Mouse (Mus musculus): ENCODE data around the gene Rundc1.
"Not testable (repeated sequence)": the region's sequence is repeated elsewhere in the genome, so short reads cannot be mapped to it uniquely, and the experiment has no call there.

Rundc1 gene

GRCm38 (mm10) chr11:101442760-101443159, 17.9 kb downstream of the Rundc1 start:
- no peak for DNase-seq (ENCODE audit: extremely low read depth, low read depth)

- DNase-seq (ENCODE audit: extremely low read depth, low read depth): no peak
Observed at GRCm38 (mm10) chr11:101446319-101446718, 21.4 kb downstream of the Rundc1 start.

GRCm38 (mm10) chr11:101446860-101447259, 22.0 kb downstream of the Rundc1 start:
- not testable (repeated sequence) for DNase-seq (ENCODE audit: extremely low read depth, low read depth)

GRCm38 (mm10) chr11:101447786-101448185, 22.9 kb downstream of the Rundc1 start:
- DNase-seq (ENCODE audit: extremely low read depth, low read depth): no peak

- peak; percentile 95 for DNase-seq (ENCODE audit: extremely low read depth, low read depth)
Observed at GRCm38 (mm10) chr11:101448274-101448746, 23.4 kb downstream of the Rundc1 start, which contains the start of gene Ifi35. Gene Ifi35 (plus strand): TSS chr11:101448407.

- DNase-seq (ENCODE audit: extremely low read depth, low read depth): no peak
Observed at GRCm38 (mm10) chr11:101448899-101449298, 24.0 kb downstream of the Rundc1 start.

GRCm38 (mm10) chr11:101449596-101449995, 24.7 kb downstream of the Rundc1 start:
- not testable (repeated sequence) for DNase-seq (ENCODE audit: extremely low read depth, low read depth)

- DNase-seq (ENCODE audit: extremely low read depth, low read depth): no peak
Observed at GRCm38 (mm10) chr11:101450394-101450793, 25.5 kb downstream of the Rundc1 start.

- no peak for DNase-seq (ENCODE audit: extremely low read depth, low read depth)
Observed at GRCm38 (mm10) chr11:101451536-101451935, 26.7 kb downstream of the Rundc1 start.

GRCm38 (mm10) chr11:101452093-101452774, 27.3 kb downstream of the Rundc1 start:
- DNase-seq (ENCODE audit: extremely low read depth, low read depth): no peak

- no peak for DNase-seq (ENCODE audit: extremely low read depth, low read depth)
Observed at GRCm38 (mm10) chr11:101454702-101455101, 29.8 kb downstream of the Rundc1 start.

- no peak for DNase-seq (ENCODE audit: extremely low read depth, low read depth)
Observed at GRCm38 (mm10) chr11:101455627-101456026, 30.7 kb downstream of the Rundc1 start.

- DNase-seq (ENCODE audit: extremely low read depth, low read depth): no peak
Observed at GRCm38 (mm10) chr11:101457631-101458030, 32.7 kb downstream of the Rundc1 start.

- DNase-seq (ENCODE audit: extremely low read depth, low read depth): no peak
Observed at GRCm38 (mm10) chr11:101458217-101458616, 33.3 kb downstream of the Rundc1 start.

GRCm38 (mm10) chr11:101459716-101460115, 34.8 kb downstream of the Rundc1 start:
- DNase-seq (ENCODE audit: extremely low read depth, low read depth): no peak

- DNase-seq (ENCODE audit: extremely low read depth, low read depth): no peak
Observed at GRCm38 (mm10) chr11:101460321-101460720, 35.4 kb downstream of the Rundc1 start.

GRCm38 (mm10) chr11:101462141-101462540, 37.3 kb downstream of the Rundc1 start:
- no peak for DNase-seq (ENCODE audit: extremely low read depth, low read depth)

- DNase-seq (ENCODE audit: extremely low read depth, low read depth): no peak
Observed at GRCm38 (mm10) chr11:101462583-101463440, 37.9 kb downstream of the Rundc1 start.

- no peak for DNase-seq (ENCODE audit: extremely low read depth, low read depth)
Observed at GRCm38 (mm10) chr11:101464211-101465100, 39.6 kb downstream of the Rundc1 start, which contains the start of gene Rnd2. Gene Rnd2 (plus strand): TSS chr11:101464999.

- no peak for DNase-seq (ENCODE audit: extremely low read depth, low read depth)
Observed at GRCm38 (mm10) chr11:101465101-101465868, 40.4 kb downstream of the Rundc1 start.

Measured in MEL-GATA-1-ER (cell line).